Mouse (Mus musculus): ENCODE measurements around the gene Gm10295.

DNA sequence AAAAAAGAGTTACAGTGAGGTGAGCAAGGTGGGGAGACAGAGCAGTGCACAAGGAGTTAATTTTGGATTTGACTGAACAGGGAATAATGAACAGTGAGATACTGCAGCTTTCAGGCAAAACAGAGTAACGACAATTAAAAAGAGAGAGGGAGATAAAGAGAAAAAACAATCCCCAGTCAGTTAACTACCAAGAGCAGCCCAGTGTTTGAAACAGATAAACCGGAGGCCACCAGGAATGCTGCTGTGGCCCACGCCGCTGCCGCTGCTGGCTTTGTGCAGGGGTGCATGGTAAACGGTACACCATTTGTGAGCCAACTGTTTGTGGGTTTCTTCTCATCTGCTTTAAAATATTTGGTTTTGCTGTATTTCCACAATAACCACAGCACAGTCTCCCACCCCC lies 34.8 kb upstream of the Gm10295 start:
- 0 out of 2 replicates have a peak, but pooled peaks have one; percentile 13 for TF ChIP-seq CTCF (IDR thresholded peaks at IDR 0.05; ENCODE audit: low read depth)
- TF ChIP-seq EP300 (IDR thresholded peaks at IDR 0.05; ENCODE audit: low read depth): peak; percentile 65

Data from liver, embryonic 14.5 days (tissue).